Comparison of ENCODE assay signal across 8 mouse cellular contexts in genomic region chr13:59556670-59557069, GRCm38 (mm10). TPM values are rescaled to one million over a fixed set of nuclear protein-coding genes. Genes with fewer than 3 reads are reported as not detected.
A peak's percentile ranks its signal among the peaks of the same experiment; 100 is the strongest.
DNase-seq lines count a peak whose midpoint lies in the region; ATAC-seq and TF ChIP-seq lines count a peak whose summit lies in the region.

No protein-coding gene starts in this region.

- H3K79me2 ChIP-seq in MEL (ENCODE audit: control insufficient read depth, insufficient read depth, low read length, poor library complexity) = peaks cover 45% of the 10 kb centered on the region

- peaks cover 3 to 19% of the 10 kb centered on the region in 2 experiments for H3K4me1 ChIP-seq in MEL (ENCODE audit: control insufficient read depth in 1 of 2, insufficient read depth in 2 of 2, low read length in 2 of 2)
- H3K4me1 ChIP-seq in forebrain, embryonic 14.5 days (ENCODE audit: control insufficient read depth, insufficient read depth, low read length) = peaks cover 10% of the 10 kb centered on the region; the same call in 1 of the 2 replicates

- no peak for TF ChIP-seq EP300 in MEL (IDR thresholded peaks at IDR 0.05; ENCODE audit: low read depth in 1 of 2, low read length in 2 of 2)

- peak overlapping the region; percentile 89 for H3K4me2 ChIP-seq in forebrain, embryonic 14.5 days (ENCODE audit: low read length)

- TF ChIP-seq CTCF in MEL (IDR thresholded peaks at IDR 0.05 in 2 of 3, conservative IDR thresholded peaks at IDR 0.05 in 1 of 3; ENCODE audit: control insufficient read depth in 1 of 3, insufficient read depth in 1 of 3, low read depth in 2 of 3, low read length in 3 of 3, poor library complexity in 1 of 3, severe bottlenecking in 1 of 3) = no peak

- TF ChIP-seq RAD21 in MEL (IDR thresholded peaks at IDR 0.05; ENCODE audit: low read depth, low read length) = no peak

- H3K36me3 ChIP-seq in MEL (ENCODE audit: control insufficient read depth in 1 of 2, insufficient read depth in 2 of 2, low read length in 2 of 2) = peaks cover 0 to 20% of the 10 kb centered on the region in 2 experiments; a peak in 2 of 4 replicates
- H3K36me3 ChIP-seq in forebrain, embryonic 14.5 days (ENCODE audit: control insufficient read depth, insufficient read depth, low read length) = no peaks in the 10 kb centered on the region

- 0 out of 2 replicates have a peak overlapping the region, but pooled peaks have one; percentile 1 for H3K27ac ChIP-seq in MEL (ENCODE audit: control insufficient read depth, low read depth, low read length)
- H3K27ac ChIP-seq in forebrain, embryonic 14.5 days (ENCODE audit: low read depth, low read length) = peak overlapping the region; percentile 78

- 0 out of 4 replicates have a peak, but pooled peaks of 1 of the 2 experiments have one; percentile 32 for TF ChIP-seq POLR2A in MEL (IDR thresholded peaks at IDR 0.05; ENCODE audit: control insufficient read depth in 1 of 2, insufficient read depth in 1 of 2, low read depth in 1 of 2, low read length in 2 of 2, poor library complexity in 1 of 2)

- under 1% methylated on average over 40 of the region's 45 CpGs for WGBS in forebrain, embryonic 14.5 days

- H3K4me3 ChIP-seq in MEL (ENCODE audit: control insufficient read depth in 1 of 2, insufficient read depth in 1 of 2, low read depth in 2 of 2, low read length in 2 of 2) = peak overlapping the region; percentile 65 to 95
- H3K4me3 ChIP-seq in forebrain, embryonic 14.5 days (ENCODE audit: low read depth, low read length) = peak overlapping the region; percentile 79

- DNase-seq in MEL (ENCODE audit: low read depth, low spot score) = peak; percentile 71
- peak; percentile 71 for DNase-seq in cerebellum, adult 11 months
- peak; percentile 34 for DNase-seq in forebrain, embryonic 14.5 days (ENCODE audit: low spot score)
- peak; percentile 57 to 64 for DNase-seq in heart, postnatal 14 days
- peak; percentile 78 to 84 for DNase-seq in kidney, postnatal 4 days
- DNase-seq in lung, postnatal 36 days = peak; percentile 47
- DNase-seq in retina, embryonic 14.5 days (ENCODE audit: low spot score) = peak; percentile 64
- peak; percentile 72 for DNase-seq in thymus, postnatal 4 days

- H3K9me3 ChIP-seq in MEL (replicated peaks; ENCODE audit: insufficient read depth, low read length) = no peaks in the 10 kb centered on the region
- no peaks in the 10 kb centered on the region for H3K9me3 ChIP-seq in forebrain, embryonic 14.5 days (replicated peaks; ENCODE audit: control insufficient read depth, low read length)

- intact Hi-C loops in heart, postnatal 14 days (cut with DNase I) = loop anchor here (5.0 kb wide), 1 partner anchor 49 kb away; no protein-coding TSS in a partner anchor

- H3K27me3 ChIP-seq in MEL (ENCODE audit: control insufficient read depth in 1 of 2, insufficient read depth in 2 of 2, low read length in 2 of 2) = no peaks in the 10 kb centered on the region
- H3K27me3 ChIP-seq in forebrain, embryonic 14.5 days (replicated peaks; ENCODE audit: control insufficient read depth, insufficient read depth, low read length) = no peaks in the 10 kb centered on the region

- peak overlapping the region; percentile 65 for H3K9ac ChIP-seq in MEL (ENCODE audit: control insufficient read depth, low read depth, low read length, poor library complexity, severe bottlenecking)
- H3K9ac ChIP-seq in forebrain, embryonic 14.5 days (ENCODE audit: low read length) = peak overlapping the region; percentile 86

- peak; percentile 78 for ATAC-seq in forebrain, embryonic 14.5 days

TF ChIP-seq in MEL, 35 proteins besides CTCF, POLR2A, EP300 and RAD21:
- no peak for TF ChIP-seq MAFK (IDR thresholded peaks at IDR 0.05; ENCODE audit: borderline replicate concordance, low read depth, low read length)
- no peak for TF ChIP-seq GATA1 (IDR thresholded peaks at IDR 0.05; ENCODE audit: low read depth, low read length)
- TF ChIP-seq SIN3A (IDR thresholded peaks at IDR 0.05; ENCODE audit: low read length) = peak; percentile 57; the same call in 1 of the 2 replicates
- no peak for TF ChIP-seq MYB (IDR thresholded peaks at IDR 0.05; ENCODE audit: low read depth, low read length)
- 0 out of 2 replicates have a peak, but pooled peaks have one; percentile 11 for TF ChIP-seq MAX (IDR thresholded peaks at IDR 0.05; ENCODE audit: low read length)

RNA-seq across cellular contexts. Expression of gene Agtpbp1, which starts 28.4 kb away (rescaled TPM):
- 24.2 and 29.8 TPM in 2 replicates for total RNA-seq in MEL (2012; rRNA removed)
- polyA plus RNA-seq in MEL (2012; ENCODE audit: insufficient read depth in 1 of 2, insufficient read length in 2 of 2, low read depth in 1 of 2, low replicate concordance in 2 of 2, missing spikeins in 1 of 2) = 100 to 1,000 TPM in 1 of 2 experiments, 10 to 100 TPM in 1; 33.7 to 117 TPM
- polyA plus RNA-seq in forebrain, embryonic 14.5 days (2014; fragmentation: Nextera tagmentation; extraction: Ambion mirVana) = 51.8 and 69.6 TPM in 2 replicates
- 10 to 100 TPM; 82.2 to 97.3 TPM for total RNA-seq in heart, postnatal 14 days (2021)

RNA-seq across cellular contexts. Expression of gene Naa35, which starts 28.4 kb away (rescaled TPM):
- total RNA-seq in MEL (2012; rRNA removed) = 19.5 and 25.8 TPM in 2 replicates
- 10 to 100 TPM in 1 of 2 experiments, not detected in 1; 44.4 TPM for polyA plus RNA-seq in MEL (2012; ENCODE audit: insufficient read depth in 1 of 2, insufficient read length in 2 of 2, low read depth in 1 of 2, low replicate concordance in 2 of 2, missing spikeins in 1 of 2)
- 152 and 157 TPM in 2 replicates for polyA plus RNA-seq in forebrain, embryonic 14.5 days (2014; fragmentation: Nextera tagmentation; extraction: Ambion mirVana)
- total RNA-seq in heart, postnatal 14 days (2021) = 10 to 100 TPM; 84.4 to 92.5 TPM

Comparison
In these comparisons a context has a peak if more than half of its experiments do, and no peak if none do; other contexts are left out.
1. Peak in every context shown above with its lines: DNase-seq, ATAC-seq, H3K4me3 ChIP-seq and H3K27ac ChIP-seq.